Mouse (Mus musculus): Measurements from ENCODE around the gene Gm26602. TPM values are rescaled to one million over a fixed set of nuclear protein-coding genes. Genes with fewer than 3 reads are reported as not detected.

The Gm26602 gene
- total RNA-seq (2017), result not detected in 3 replicates

DNA sequence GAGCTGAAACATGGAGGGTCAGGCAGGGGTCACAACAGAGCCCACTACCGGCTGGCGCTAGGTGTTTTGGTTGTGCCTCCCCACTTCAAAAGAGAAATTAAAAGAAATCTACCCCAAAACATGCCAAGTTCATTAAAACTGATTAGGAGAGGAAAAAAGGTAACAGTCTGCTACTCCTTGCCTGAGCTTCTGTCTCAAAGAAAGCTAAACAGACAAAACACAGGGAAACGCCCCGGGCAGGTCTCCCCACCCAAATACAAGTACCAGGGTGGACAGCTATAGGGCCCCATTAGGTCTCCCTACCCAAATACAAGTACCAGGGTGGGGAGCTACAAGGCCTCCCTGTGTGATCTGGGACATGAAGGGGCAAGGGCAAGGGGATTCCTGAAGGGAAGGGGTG lies at the start of gene Gm26602:
Gm26602 (plus strand) TSS at position 301 of the 400 bp plus-strand sequence.
- ATAC-seq (replicated peaks; ENCODE audit: insufficient number of reproducible peaks, low FRiP score, low TSS enrichment, poor library complexity, severe bottlenecking), result no peak

GRCm38 (mm10) chr10:79861230-79862048 lies 49.2 kb upstream of the Gm26602 start:
- ATAC-seq (replicated peaks; ENCODE audit: insufficient number of reproducible peaks, low FRiP score, low TSS enrichment, poor library complexity, severe bottlenecking), result no peak

DNA sequence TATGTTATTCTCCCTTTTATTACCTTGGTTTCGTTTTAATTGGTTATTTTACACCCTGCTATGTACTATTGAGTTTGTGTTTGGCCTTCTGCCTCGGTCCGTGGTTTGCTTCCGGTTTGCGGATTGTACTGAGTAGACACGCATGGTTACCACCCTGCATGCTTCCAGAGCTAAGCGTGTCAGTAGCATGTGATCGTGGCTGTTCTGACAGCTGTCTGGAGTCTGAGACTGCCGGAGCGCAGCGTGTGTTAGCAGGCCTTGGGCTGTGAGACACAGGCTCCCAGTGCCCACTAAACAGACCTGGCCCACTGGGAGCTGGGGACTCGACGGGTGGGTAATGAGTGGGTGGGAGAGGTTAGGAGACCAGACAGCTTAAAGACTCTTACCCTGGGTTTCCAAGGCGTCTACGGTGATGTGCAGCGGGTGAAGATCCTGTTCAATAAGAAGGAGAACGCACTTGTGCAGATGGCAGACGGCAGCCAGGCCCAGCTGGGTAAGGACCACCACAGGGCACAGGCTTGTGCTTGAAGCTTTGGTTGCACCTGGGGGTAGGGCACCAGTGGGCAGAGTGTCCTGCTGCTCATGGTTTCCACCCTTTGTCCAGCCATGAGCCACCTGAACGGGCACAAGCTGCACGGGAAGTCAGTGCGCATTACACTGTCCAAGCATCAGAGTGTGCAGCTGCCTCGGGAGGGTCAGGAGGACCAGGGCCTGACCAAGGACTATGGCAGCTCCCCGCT lies 48.4 kb upstream of the Gm26602 start:
- ATAC-seq (replicated peaks; ENCODE audit: insufficient number of reproducible peaks, low FRiP score, low TSS enrichment, poor library complexity, severe bottlenecking), result no peak

DNA sequence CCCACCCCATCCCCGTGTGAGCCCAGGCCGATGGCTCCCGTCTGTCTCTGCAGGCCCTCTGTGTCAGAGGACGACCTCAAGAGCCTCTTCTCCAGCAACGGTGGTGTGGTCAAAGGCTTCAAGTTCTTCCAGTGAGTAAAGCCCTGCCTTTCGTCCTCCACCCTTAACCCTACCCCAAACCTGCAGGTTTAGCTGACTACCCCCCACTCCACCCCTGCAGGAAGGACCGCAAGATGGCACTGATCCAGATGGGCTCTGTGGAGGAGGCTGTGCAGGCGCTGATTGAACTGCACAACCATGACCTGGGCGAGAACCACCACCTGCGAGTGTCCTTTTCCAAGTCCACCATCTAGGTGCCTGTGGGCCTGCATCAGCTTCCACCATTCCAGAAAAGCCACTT lies 47.7 kb upstream of the Gm26602 start:
- ATAC-seq (replicated peaks; ENCODE audit: insufficient number of reproducible peaks, low FRiP score, low TSS enrichment, poor library complexity, severe bottlenecking), result no peak

DNA sequence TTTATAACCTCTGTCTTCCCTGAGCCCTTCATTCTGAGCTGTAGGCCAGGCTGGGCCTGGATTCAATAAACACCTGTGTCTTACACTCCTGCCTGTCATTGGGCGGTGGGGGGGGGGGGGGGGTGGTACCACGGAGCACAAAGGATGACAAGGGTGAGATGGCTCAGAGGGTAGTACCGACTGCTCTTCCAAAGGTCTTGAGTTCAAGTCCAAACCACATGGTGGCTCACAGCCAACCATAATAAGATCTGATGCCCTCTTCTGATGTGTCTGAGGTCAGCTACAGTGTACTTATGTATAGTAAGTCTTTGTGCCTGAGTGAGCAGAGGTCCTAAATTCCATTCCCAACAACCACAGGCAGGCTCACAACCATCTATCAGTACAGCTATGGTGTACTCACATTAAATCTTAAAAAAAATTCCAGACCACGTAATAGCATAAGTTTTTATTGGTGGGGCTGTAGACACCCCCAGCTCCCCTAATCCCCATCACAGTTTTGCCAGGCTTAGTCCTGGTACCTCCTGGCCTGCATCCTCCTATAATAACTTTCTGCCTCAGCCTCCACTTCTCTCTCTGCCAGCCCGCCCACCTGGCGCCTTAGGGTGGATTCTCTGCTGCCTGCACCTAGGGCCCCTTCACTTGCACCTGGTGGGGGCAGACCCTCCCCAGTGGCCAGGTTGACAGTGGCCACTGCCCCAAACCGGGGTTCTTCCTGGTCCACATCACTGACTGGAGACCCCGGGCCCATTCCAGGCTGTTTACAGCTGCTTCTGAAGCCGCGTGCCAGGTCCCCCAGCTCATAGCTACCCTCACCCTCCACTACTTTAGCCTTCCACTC lies 46.1 kb upstream of the Gm26602 start:
- ATAC-seq (replicated peaks; ENCODE audit: insufficient number of reproducible peaks, low FRiP score, low TSS enrichment, poor library complexity, severe bottlenecking), result no peak

DNA sequence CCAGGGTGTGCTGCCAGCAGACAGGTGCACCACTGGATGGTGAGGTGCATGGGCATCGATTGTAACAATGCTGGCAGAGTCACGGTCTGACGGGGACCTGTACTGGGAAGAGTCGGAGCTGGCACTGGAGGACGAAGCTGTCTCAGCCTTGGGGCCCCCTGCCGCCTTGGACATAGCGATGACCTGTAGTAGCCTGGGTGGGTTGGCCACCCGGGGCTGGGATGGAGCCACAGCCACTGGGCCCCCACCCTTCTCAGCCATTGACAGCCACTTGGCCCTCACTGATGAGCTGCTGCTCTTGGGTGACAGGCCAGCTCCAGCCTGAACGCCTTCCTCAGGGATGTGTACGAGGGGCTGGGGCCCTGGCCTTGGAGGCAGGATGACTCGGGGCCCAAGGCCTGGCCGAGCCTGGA lies 45.5 kb upstream of the Gm26602 start:
- no peak for ATAC-seq (replicated peaks; ENCODE audit: insufficient number of reproducible peaks, low FRiP score, low TSS enrichment, poor library complexity, severe bottlenecking)

- ATAC-seq (replicated peaks; ENCODE audit: insufficient number of reproducible peaks, low FRiP score, low TSS enrichment, poor library complexity, severe bottlenecking), result no peak
These were observed 44.8 kb upstream of the Gm26602 start for GRCm38 (mm10) chr10:79865801-79866295.

DNA sequence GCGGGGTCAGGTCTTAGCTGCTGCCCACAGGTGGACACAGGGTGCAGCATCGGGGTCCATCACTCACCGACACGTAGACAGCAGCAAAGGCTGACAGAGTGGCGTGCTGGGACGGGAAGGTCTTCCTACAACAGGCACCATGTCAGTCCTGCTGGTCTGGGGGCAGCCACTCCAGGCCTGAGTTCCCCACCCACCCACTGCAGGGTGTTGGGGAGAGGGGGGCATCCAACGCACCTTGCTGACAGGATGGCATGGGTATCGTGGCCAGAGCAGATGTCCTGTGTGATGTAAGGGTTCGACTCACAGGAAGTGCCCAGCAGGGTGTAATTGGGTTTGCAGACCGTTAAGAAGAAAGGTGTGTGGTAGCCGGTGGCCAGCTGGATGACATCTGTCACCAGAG lies 44.1 kb upstream of the Gm26602 start:
- ATAC-seq (replicated peaks; ENCODE audit: insufficient number of reproducible peaks, low FRiP score, low TSS enrichment, poor library complexity, severe bottlenecking), result no peak

GRCm38 (mm10) chr10:79871845-79872244 lies 38.8 kb upstream of the Gm26602 start:
- no peak for ATAC-seq (replicated peaks; ENCODE audit: insufficient number of reproducible peaks, low FRiP score, low TSS enrichment, poor library complexity, severe bottlenecking)

GRCm38 (mm10) chr10:79872862-79873261 lies 37.8 kb upstream of the Gm26602 start:
- ATAC-seq (replicated peaks; ENCODE audit: insufficient number of reproducible peaks, low FRiP score, low TSS enrichment, poor library complexity, severe bottlenecking), result no peak

DNA sequence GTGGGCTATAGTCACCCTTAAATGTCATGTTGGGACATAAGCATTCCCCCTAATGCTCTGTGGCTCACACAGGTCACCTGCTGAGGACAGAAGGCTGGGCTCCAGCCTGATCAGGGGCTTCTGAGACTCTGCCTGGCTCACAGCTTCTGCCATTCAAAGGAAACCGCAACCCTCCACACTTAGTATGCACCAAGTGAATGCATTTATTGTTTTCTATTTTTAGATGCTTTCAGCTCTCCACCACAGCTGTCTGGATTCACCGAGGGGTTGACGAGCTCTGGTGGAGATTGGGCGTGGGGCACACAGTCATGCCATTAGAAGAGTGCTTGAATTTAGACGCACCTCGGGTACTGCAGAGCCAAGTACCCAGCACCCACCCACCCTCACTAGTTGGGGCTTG lies 37.3 kb upstream of the Gm26602 start:
- ATAC-seq (replicated peaks; ENCODE audit: insufficient number of reproducible peaks, low FRiP score, low TSS enrichment, poor library complexity, severe bottlenecking), result no peak

DNA sequence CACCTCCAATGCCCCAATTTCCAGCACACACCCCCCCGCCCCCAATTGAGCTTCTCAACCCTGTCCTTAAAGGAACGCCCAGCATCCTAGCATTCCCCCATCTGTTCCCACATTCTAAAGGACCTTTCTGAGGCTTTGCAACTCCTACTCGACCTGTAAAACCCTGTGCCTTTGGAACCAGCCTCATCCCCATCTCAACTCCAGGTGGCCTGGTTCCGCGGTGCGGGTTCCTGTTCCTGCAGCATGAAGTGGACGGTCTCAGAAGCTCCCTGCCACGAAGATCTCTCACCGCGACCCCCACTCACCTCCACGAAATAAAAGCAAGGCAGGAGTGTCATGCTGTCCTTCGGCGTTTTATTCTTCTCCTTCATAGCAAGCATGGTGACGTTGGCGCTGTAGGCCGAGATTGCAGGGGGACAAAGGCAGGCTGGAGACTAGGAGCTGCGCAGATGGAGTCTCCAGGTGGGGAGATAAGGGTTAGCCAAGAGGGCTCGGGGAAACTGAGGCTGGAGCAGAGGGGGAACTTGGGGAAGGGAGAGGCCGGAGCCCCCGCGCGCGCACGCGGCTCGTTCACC lies 36.9 kb upstream of the Gm26602 start:
- no peak for ATAC-seq (replicated peaks; ENCODE audit: insufficient number of reproducible peaks, low FRiP score, low TSS enrichment, poor library complexity, severe bottlenecking)

DNA sequence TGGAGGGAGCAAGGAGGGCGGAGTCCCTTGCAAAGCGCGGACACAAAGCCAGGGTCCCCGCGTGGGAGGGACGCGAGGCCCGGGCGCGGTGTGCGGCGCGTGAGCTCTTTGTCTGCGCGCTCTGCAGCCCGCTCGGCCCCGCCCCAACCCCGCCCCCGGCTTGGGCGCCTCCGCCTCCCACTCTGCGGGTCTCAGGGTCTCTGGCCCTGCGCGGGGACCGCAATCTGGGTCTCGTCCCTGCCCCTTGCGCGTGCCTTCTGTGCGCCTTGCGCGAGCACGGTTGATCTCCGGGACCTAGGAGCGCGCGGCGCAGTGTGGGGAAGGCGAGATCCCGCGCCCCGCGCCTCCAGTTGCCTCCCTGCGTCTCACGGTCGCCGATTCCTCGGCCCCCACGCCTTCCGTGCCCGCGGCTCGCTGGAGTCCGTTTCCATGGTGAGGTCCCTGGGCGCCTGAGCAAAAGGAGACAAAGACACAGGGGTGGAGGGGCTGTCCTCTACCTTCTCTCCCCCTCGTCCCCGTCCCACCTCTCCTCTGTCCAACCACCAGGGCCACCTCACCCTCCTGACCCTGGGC lies 36.3 kb upstream of the Gm26602 start, which contains the start of the genes Prtn3 and Plppr3:
Prtn3 (plus strand) TSS at position 187 of the 573 bp plus-strand sequence.
Plppr3 (minus strand) TSS at position 345 of the 573 bp plus-strand sequence.
- ATAC-seq (replicated peaks; ENCODE audit: insufficient number of reproducible peaks, low FRiP score, low TSS enrichment, poor library complexity, severe bottlenecking), result no peak

DNA sequence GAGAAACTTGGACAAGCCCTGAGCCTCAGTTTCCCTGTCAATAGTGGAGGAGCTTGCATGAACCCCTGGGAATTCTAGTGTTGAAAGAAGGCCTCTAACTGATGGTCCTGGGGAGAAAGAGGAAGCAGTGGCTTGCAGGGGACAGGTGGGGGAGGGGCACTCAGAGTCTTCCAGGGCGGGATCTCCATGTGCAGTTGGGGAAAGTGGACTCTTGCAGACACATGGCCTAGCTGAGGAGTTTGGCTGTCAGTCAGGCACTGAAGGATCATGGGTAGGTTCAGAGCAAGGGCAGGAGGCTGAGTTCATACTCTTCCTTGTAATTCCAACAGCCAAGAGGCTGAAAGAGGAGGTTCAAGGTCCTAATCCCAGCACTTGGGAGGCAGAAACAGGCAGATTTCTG lies 33.5 kb upstream of the Gm26602 start:
- ATAC-seq (replicated peaks; ENCODE audit: insufficient number of reproducible peaks, low FRiP score, low TSS enrichment, poor library complexity, severe bottlenecking), result no peak

- 0 out of 2 replicates have a peak, but pooled peaks have one; percentile 34 for ATAC-seq (replicated peaks; ENCODE audit: insufficient number of reproducible peaks, low FRiP score, low TSS enrichment, poor library complexity, severe bottlenecking)
These were observed 32.9 kb upstream of the Gm26602 start for GRCm38 (mm10) chr10:79877757-79878156.

- no peak for ATAC-seq (replicated peaks; ENCODE audit: insufficient number of reproducible peaks, low FRiP score, low TSS enrichment, poor library complexity, severe bottlenecking)
These were observed 31.1 kb upstream of the Gm26602 start for GRCm38 (mm10) chr10:79879527-79879926.

GRCm38 (mm10) chr10:79880721-79881120 lies 29.9 kb upstream of the Gm26602 start:
- ATAC-seq (replicated peaks; ENCODE audit: insufficient number of reproducible peaks, low FRiP score, low TSS enrichment, poor library complexity, severe bottlenecking), result no peak

DNA sequence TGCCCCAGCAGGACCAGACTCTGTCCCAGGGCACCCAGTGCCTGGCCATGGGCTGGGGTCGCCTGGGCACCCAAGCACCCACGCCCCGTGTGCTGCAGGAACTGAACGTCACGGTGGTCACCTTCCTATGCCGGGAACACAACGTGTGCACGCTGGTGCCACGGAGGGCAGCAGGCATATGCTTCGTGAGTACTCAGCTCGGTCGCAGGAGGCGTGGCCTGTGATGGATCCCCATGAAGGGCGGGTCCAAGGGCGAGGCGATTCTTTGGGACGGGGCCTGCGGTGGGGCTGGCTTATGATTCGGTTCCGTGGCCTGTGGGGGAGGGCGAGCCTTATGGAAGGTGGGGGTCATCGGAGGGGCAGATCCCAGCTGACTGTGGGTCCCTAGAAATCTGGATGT lies 28.7 kb upstream of the Gm26602 start:
- ATAC-seq (replicated peaks; ENCODE audit: insufficient number of reproducible peaks, low FRiP score, low TSS enrichment, poor library complexity, severe bottlenecking), result peak; percentile 25; the same call in 1 of the 2 replicates
